Mouse (Mus musculus): Measurements from ENCODE around the gene Ndufv3.

GRCm38 (mm10) chr17:31494989-31495388 is 24.9 kb upstream of the Ndufv3 start:
- TF ChIP-seq EP300 (IDR thresholded peaks at IDR 0.05; ENCODE audit: low read depth) (no peak), CTCF (IDR thresholded peaks at IDR 0.05; ENCODE audit: low read depth) (no peak)
